Mouse (Mus musculus) ES-Bruce4 (cell line): Measurements from ENCODE around the gene Slc8a1.

Experiments used
- CTCF ChIP-seq: IDR thresholded peaks from one replicate; pipeline ENCODE4 v1.8.1; 2011; ENCODE audit warnings: low read depth, low read length
- EP300 ChIP-seq: IDR thresholded peaks from 2 replicates; pipeline ENCODE4 v1.6.1; 2011; ENCODE audit warnings: low read depth, low read length; ENCODE audit not compliant: insufficient read depth
- POLR2A ChIP-seq: IDR thresholded peaks from one replicate; pipeline ENCODE4 v1.8.1; 2011; ENCODE audit warnings: low read length; ENCODE audit not compliant: insufficient read depth

GRCm38 (mm10) chr17:81386118-81386517, 352.1 kb downstream of the Slc8a1 start:
- TF ChIP-seq CTCF (no peak), EP300 (no peak), POLR2A (no peak)
